Mouse (Mus musculus): ENCODE results near the gene Pef1. TPM values are rescaled to one million over a fixed set of nuclear protein-coding genes. Genes with fewer than 3 reads are reported as not detected.

The Pef1 gene
- polyA plus RNA-seq, 1 experiment from 2014 or later = 67.8 TPM

- no peak overlapping the region for H3K4me3 ChIP-seq (ENCODE audit: low read depth, low read length)
- H3K4me1 ChIP-seq (ENCODE audit: control insufficient read depth, insufficient read depth, low read length) = no peaks in the 10 kb centered on the region
- H3K27me3 ChIP-seq (ENCODE audit: control insufficient read depth, insufficient read depth, low read length) = no peaks in the 10 kb centered on the region
- H3K9me3 ChIP-seq (replicated peaks; ENCODE audit: control insufficient read depth, low read length) = no peaks in the 10 kb centered on the region
- ATAC-seq (replicated peaks; ENCODE audit: insufficient number of reproducible peaks, low FRiP score, low TSS enrichment, low read depth) = no peak
- 75% methylated on average over 4 of the region's 4 CpGs for WGBS
- no peak overlapping the region for H3K4me2 ChIP-seq (ENCODE audit: low read depth, low read length)
- H3K36me3 ChIP-seq (replicated peaks; ENCODE audit: control insufficient read depth, insufficient read depth, low read depth, low read length) = no peaks in the 10 kb centered on the region; the same call in none of the 2 replicates
- no peak overlapping the region for H3K9ac ChIP-seq (replicated peaks; ENCODE audit: low read length)
- no peak for DNase-seq (ENCODE audit: low spot score)
- no peak overlapping the region for H3K27ac ChIP-seq (replicated peaks; ENCODE audit: low read depth, low read length)
Measured at GRCm38 (mm10) chr4:130120752-130121151, 18.4 kb downstream of the Pef1 start.

GRCm38 (mm10) chr4:130121560-130121959 lies 19.2 kb downstream of the Pef1 start:
- Histone ChIP-seq H3K27ac (replicated peaks; ENCODE audit: low read depth, low read length) (no peak overlapping the region), H3K36me3 (replicated peaks; ENCODE audit: control insufficient read depth, insufficient read depth, low read depth, low read length) (no peaks in the 10 kb centered on the region; the same call in none of the 2 replicates), H3K4me3 (ENCODE audit: low read depth, low read length) (no peak overlapping the region), H3K9me3 (replicated peaks; ENCODE audit: control insufficient read depth, low read length) (no peaks in the 10 kb centered on the region), H3K4me2 (ENCODE audit: low read depth, low read length) (no peak overlapping the region), H3K9ac (replicated peaks; ENCODE audit: low read length) (no peak overlapping the region), H3K27me3 (ENCODE audit: control insufficient read depth, insufficient read depth, low read length) (no peaks in the 10 kb centered on the region), H3K4me1 (ENCODE audit: control insufficient read depth, insufficient read depth, low read length) (no peaks in the 10 kb centered on the region)
- no peak for DNase-seq (ENCODE audit: low spot score)
- no peak for ATAC-seq (replicated peaks; ENCODE audit: insufficient number of reproducible peaks, low FRiP score, low TSS enrichment, low read depth)
- 68% methylated on average over 8 of the region's 8 CpGs for WGBS

- Histone ChIP-seq H3K36me3 (replicated peaks; ENCODE audit: control insufficient read depth, insufficient read depth, low read depth, low read length) (no peaks in the 10 kb centered on the region; the same call in none of the 2 replicates), H3K9ac (replicated peaks; ENCODE audit: low read length) (no peak overlapping the region), H3K27me3 (ENCODE audit: control insufficient read depth, insufficient read depth, low read length) (no peaks in the 10 kb centered on the region)
Measured at GRCm38 (mm10) chr4:130123020-130123419, 20.7 kb downstream of the Pef1 start.

GRCm38 (mm10) chr4:130124110-130124509 lies 21.8 kb downstream of the Pef1 start:
- H3K4me2 ChIP-seq (ENCODE audit: low read depth, low read length) = no peak overlapping the region
- no peak for ATAC-seq (replicated peaks; ENCODE audit: insufficient number of reproducible peaks, low FRiP score, low TSS enrichment, low read depth)
- no peaks in the 10 kb centered on the region for H3K9me3 ChIP-seq (replicated peaks; ENCODE audit: control insufficient read depth, low read length)
- no peak overlapping the region for H3K27ac ChIP-seq (replicated peaks; ENCODE audit: low read depth, low read length)
- no peak overlapping the region for H3K9ac ChIP-seq (replicated peaks; ENCODE audit: low read length)
- H3K36me3 ChIP-seq (replicated peaks; ENCODE audit: control insufficient read depth, insufficient read depth, low read depth, low read length) = no peaks in the 10 kb centered on the region; the same call in none of the 2 replicates
- H3K4me1 ChIP-seq (ENCODE audit: control insufficient read depth, insufficient read depth, low read length) = no peaks in the 10 kb centered on the region
- WGBS = 90% methylated on average over 4 of the region's 4 CpGs
- no peak for DNase-seq (ENCODE audit: low spot score)
- H3K4me3 ChIP-seq (ENCODE audit: low read depth, low read length) = no peak overlapping the region
- H3K27me3 ChIP-seq (ENCODE audit: control insufficient read depth, insufficient read depth, low read length) = no peaks in the 10 kb centered on the region

More at GRCm38 (mm10) chr4:130123020-130123419, 20.7 kb downstream of the Pef1 start:
- Histone ChIP-seq H3K9me3 (replicated peaks; ENCODE audit: control insufficient read depth, low read length) (no peaks in the 10 kb centered on the region), H3K27ac (replicated peaks; ENCODE audit: low read depth, low read length) (no peak overlapping the region), H3K4me1 (ENCODE audit: control insufficient read depth, insufficient read depth, low read length) (no peaks in the 10 kb centered on the region), H3K4me3 (ENCODE audit: low read depth, low read length) (no peak overlapping the region), H3K4me2 (ENCODE audit: low read depth, low read length) (no peak overlapping the region)
- DNase-seq (ENCODE audit: low spot score) (peak; percentile 22), ATAC-seq (replicated peaks; ENCODE audit: insufficient number of reproducible peaks, low FRiP score, low TSS enrichment, low read depth) (no peak)
- 67% methylated on average over 5 of the region's 5 CpGs for WGBS

- H3K4me2 ChIP-seq (ENCODE audit: low read depth, low read length) = no peak overlapping the region
- no peaks in the 10 kb centered on the region; the same call in none of the 2 replicates for H3K36me3 ChIP-seq (replicated peaks; ENCODE audit: control insufficient read depth, insufficient read depth, low read depth, low read length)
- no peaks in the 10 kb centered on the region for H3K9me3 ChIP-seq (replicated peaks; ENCODE audit: control insufficient read depth, low read length)
- H3K4me3 ChIP-seq (ENCODE audit: low read depth, low read length) = no peak overlapping the region
- 96% methylated on average over 6 of the region's 6 CpGs for WGBS
- H3K27ac ChIP-seq (replicated peaks; ENCODE audit: low read depth, low read length) = no peak overlapping the region
- no peaks in the 10 kb centered on the region for H3K4me1 ChIP-seq (ENCODE audit: control insufficient read depth, insufficient read depth, low read length)
- no peaks in the 10 kb centered on the region for H3K27me3 ChIP-seq (ENCODE audit: control insufficient read depth, insufficient read depth, low read length)
- DNase-seq (ENCODE audit: low spot score) (no peak), ATAC-seq (replicated peaks; ENCODE audit: insufficient number of reproducible peaks, low FRiP score, low TSS enrichment, low read depth) (no peak)
- no peak overlapping the region for H3K9ac ChIP-seq (replicated peaks; ENCODE audit: low read length)
Measured at GRCm38 (mm10) chr4:130125164-130125563, 22.8 kb downstream of the Pef1 start.

GRCm38 (mm10) chr4:130125935-130126334 lies 23.6 kb downstream of the Pef1 start:
- no peak overlapping the region for H3K27ac ChIP-seq (replicated peaks; ENCODE audit: low read depth, low read length)
- no peaks in the 10 kb centered on the region for H3K27me3 ChIP-seq (ENCODE audit: control insufficient read depth, insufficient read depth, low read length)
- ATAC-seq (replicated peaks; ENCODE audit: insufficient number of reproducible peaks, low FRiP score, low TSS enrichment, low read depth) (no peak), DNase-seq (ENCODE audit: low spot score) (no peak)
- H3K36me3 ChIP-seq (replicated peaks; ENCODE audit: control insufficient read depth, insufficient read depth, low read depth, low read length) = no peaks in the 10 kb centered on the region; the same call in none of the 2 replicates
- WGBS = 22% methylated on average over 5 of the region's 5 CpGs
- no peaks in the 10 kb centered on the region for H3K4me1 ChIP-seq (ENCODE audit: control insufficient read depth, insufficient read depth, low read length)
- no peak overlapping the region for H3K9ac ChIP-seq (replicated peaks; ENCODE audit: low read length)
- no peak overlapping the region for H3K4me3 ChIP-seq (ENCODE audit: low read depth, low read length)
- H3K4me2 ChIP-seq (ENCODE audit: low read depth, low read length) = no peak overlapping the region
- no peaks in the 10 kb centered on the region for H3K9me3 ChIP-seq (replicated peaks; ENCODE audit: control insufficient read depth, low read length)

GRCm38 (mm10) chr4:130128907-130129306 lies 26.5 kb downstream of the Pef1 start:
- 82% methylated on average over 5 of the region's 5 CpGs for WGBS
- H3K36me3 ChIP-seq (replicated peaks; ENCODE audit: control insufficient read depth, insufficient read depth, low read depth, low read length) = no peaks in the 10 kb centered on the region; the same call in none of the 2 replicates
- H3K4me2 ChIP-seq (ENCODE audit: low read depth, low read length) = no peak overlapping the region
- H3K27me3 ChIP-seq (ENCODE audit: control insufficient read depth, insufficient read depth, low read length) = no peaks in the 10 kb centered on the region
- no peak for ATAC-seq (replicated peaks; ENCODE audit: insufficient number of reproducible peaks, low FRiP score, low TSS enrichment, low read depth)
- DNase-seq (ENCODE audit: low spot score) = no peak
- H3K9me3 ChIP-seq (replicated peaks; ENCODE audit: control insufficient read depth, low read length) = no peaks in the 10 kb centered on the region
- H3K4me3 ChIP-seq (ENCODE audit: low read depth, low read length) = no peak overlapping the region
- no peaks in the 10 kb centered on the region for H3K4me1 ChIP-seq (ENCODE audit: control insufficient read depth, insufficient read depth, low read length)
- no peak overlapping the region for H3K9ac ChIP-seq (replicated peaks; ENCODE audit: low read length)
- H3K27ac ChIP-seq (replicated peaks; ENCODE audit: low read depth, low read length) = no peak overlapping the region

GRCm38 (mm10) chr4:130130082-130130481 lies 27.7 kb downstream of the Pef1 start:
- no peaks in the 10 kb centered on the region for H3K4me1 ChIP-seq (ENCODE audit: control insufficient read depth, insufficient read depth, low read length)
- ATAC-seq (replicated peaks; ENCODE audit: insufficient number of reproducible peaks, low FRiP score, low TSS enrichment, low read depth) = no peak
- WGBS = 79% methylated on average over 10 of the region's 10 CpGs
- no peaks in the 10 kb centered on the region; the same call in 1 of the 2 replicates for H3K36me3 ChIP-seq (replicated peaks; ENCODE audit: control insufficient read depth, insufficient read depth, low read depth, low read length)
- no peak overlapping the region for H3K27ac ChIP-seq (replicated peaks; ENCODE audit: low read depth, low read length)
- H3K27me3 ChIP-seq (ENCODE audit: control insufficient read depth, insufficient read depth, low read length) = no peaks in the 10 kb centered on the region
- H3K4me3 ChIP-seq (ENCODE audit: low read depth, low read length) = no peak overlapping the region
- no peak overlapping the region for H3K9ac ChIP-seq (replicated peaks; ENCODE audit: low read length)
- no peak overlapping the region for H3K4me2 ChIP-seq (ENCODE audit: low read depth, low read length)
- no peak for DNase-seq (ENCODE audit: low spot score)
- no peaks in the 10 kb centered on the region for H3K9me3 ChIP-seq (replicated peaks; ENCODE audit: control insufficient read depth, low read length)
